Mouse (Mus musculus) common myeloid progenitor, adult 5-6 weeks (primary cell): ENCODE data around the gene Tmcc2. TPM values are rescaled to one million over a fixed set of nuclear protein-coding genes. Genes with fewer than 3 reads are reported as not detected.

Experiments
- ATAC-seq: replicated peaks from 2 replicates; pipeline ENCODE4 v1.8.0; 2016; ENCODE audit warnings: low read depth, mild to moderate bottlenecking, moderate TSS enrichment, inconsistent platforms; ENCODE audit not compliant: poor library complexity, severe bottlenecking
- total RNA-seq: library from RNA; stranded (forward); fragments of 200-1000, 187-1606 nt; gene quantifications from 2 replicates; pipeline ENCODE4 v1.2.3, GENCODE M21; 2017

The Tmcc2 gene
- total RNA-seq = 8.0 and 14.4 TPM in 2 replicates

- peak; percentile 13; the same call in 1 of the 2 replicates for ATAC-seq
These were observed at the start of gene Tmcc2 for GRCm38 (mm10) chr1:132390691-132391579. Tmcc2 (minus strand) TSS chr1:132391281.

GRCm38 (mm10) chr1:132437389-132437788 lies 46.3 kb upstream of the Tmcc2 start:
- ATAC-seq = peak; percentile 59

DNA sequence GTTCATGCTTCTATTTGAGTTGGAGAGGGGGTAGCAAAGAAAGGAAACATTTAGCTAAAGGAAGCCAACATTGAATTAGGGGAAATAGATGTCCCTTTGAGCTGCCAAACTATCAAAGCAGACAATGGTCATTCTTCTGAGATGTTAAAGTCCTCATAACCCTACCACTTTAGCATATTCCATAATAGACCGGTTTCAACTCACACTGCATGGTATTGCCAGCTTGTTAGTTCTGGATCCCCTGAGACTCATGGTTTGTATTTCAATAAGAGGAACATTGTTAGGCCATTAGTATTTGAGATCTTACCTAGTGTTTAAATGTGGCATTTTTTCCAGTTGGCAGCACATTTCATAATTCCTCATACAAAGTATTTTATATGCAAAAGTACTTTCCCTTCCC lies 45.9 kb upstream of the Tmcc2 start:
- ATAC-seq = no peak

DNA sequence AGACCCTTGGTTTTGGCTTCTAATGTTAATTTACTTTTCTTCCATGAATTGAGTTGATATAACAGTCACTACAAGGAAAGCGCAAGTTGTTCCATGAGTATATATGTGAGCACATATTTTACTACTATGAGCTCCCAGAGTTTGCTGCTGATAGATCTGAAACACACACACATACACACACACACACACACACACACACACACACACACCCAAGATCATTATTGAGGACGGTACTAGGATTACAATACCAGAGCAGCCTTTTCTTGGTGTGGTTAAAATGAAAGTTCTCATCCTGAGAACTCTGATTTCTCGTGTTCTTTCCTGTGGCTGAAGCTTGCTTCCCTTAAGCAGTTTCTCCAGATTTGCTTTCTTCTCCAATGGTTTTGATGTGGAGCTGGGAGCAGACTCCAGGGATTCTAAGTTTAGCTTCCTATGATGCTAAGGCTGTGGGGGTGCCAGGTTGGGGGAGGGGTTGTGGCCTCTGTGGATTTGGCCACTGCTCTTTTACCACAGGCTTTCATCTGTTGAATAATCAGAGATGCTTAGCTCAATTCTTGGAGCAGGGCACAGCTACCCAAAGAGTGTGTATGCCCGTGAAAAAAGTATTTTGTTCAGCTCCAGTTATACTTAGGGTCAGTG lies 45.4 kb upstream of the Tmcc2 start:
- ATAC-seq = no peak

- ATAC-seq = no peak
These were observed 43.0 kb upstream of the Tmcc2 start for GRCm38 (mm10) chr1:132434032-132434431.

- ATAC-seq = no peak
These were observed 42.3 kb upstream of the Tmcc2 start for GRCm38 (mm10) chr1:132433349-132433748.

- ATAC-seq = no peak
These were observed 40.6 kb upstream of the Tmcc2 start for GRCm38 (mm10) chr1:132431716-132432115.

- no peak for ATAC-seq
These were observed 39.7 kb upstream of the Tmcc2 start for GRCm38 (mm10) chr1:132430818-132431217.

DNA sequence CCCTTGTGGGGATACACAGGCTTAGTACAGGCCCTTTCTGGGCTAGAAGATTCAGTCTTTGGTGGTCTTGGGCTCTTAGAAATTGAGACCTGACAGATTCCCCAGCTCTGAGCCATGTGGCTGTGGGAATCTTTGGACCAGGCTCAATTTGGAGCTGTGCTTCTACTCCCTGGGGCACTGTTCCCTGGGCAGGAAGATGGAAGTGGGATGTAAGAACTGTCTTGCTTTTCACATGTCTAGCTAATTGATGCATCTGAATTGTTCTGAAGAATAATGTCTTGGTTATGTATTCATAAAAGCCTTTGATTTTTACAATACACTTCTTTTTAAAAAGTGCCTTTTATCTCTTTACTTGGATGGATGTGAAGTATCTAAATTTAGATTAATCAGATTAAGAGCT lies 34.5 kb upstream of the Tmcc2 start:
- ATAC-seq = no peak

- ATAC-seq = no peak
These were observed 32.0 kb upstream of the Tmcc2 start for GRCm38 (mm10) chr1:132422912-132423696.

- no peak for ATAC-seq
These were observed 29.6 kb upstream of the Tmcc2 start for GRCm38 (mm10) chr1:132420662-132421061.

DNA sequence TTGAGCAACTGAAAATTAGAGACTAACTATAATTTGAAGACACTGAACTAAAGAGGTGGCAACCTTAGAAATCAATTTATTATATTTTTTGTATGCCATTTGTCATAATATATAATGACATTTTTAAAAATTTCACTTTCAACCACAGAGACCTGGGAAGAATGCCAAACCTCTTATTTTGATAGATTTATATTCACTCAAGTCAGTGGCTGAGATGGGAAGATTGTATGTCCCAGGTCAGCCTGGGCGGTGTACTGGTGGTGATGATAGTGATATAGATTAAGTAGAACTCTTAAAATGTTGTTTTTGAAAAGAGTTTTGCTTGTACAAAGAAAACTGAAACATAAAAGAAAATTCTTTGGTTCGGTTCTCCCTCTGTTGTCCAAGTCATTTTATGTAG lies 29.1 kb upstream of the Tmcc2 start:
- ATAC-seq = no peak

DNA sequence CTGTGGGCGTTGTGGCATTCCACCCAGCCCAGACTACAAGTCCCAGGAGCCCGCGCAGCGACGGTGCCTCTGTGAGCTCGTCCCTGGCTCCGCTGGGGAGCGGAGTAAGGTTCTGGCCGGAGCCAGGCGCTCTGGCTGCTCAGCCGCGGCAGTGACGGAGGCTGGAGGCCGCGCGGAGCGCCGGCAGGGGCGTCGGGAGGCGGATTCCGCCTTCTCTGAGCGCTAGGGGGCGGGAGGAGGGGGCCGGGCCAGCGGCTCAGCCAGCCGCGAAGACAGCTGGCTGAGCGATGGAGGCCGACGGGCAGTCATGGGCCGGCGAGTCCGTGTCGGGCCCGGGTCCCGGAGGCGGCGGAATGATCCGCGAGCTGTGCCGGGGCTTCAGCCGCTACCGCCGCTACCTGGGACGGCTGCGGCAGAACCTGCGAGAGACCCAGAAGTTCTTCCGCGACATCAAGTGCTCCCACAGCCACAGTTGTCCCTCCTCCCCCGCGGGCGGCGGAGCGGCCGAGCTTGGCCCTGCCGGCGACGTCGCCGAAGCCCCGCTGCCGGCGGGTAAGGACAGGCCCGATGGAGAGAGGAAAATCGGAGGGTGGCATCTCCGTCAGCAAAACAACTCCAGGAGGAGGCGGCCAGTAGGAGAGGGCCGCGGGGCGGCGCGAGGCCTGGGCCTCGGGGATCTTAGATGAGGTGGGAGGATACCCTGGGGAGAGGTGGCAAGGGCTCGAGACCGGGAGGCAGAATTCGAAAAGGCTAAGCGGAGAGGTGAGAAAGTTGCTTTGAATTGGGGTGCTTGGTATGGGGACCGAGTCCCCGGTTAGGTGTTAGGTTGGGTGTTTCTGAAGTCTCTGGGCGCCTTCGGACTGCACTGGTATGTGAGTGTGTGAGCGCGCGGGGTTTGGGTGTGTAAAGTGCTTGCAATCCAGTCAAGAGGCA lies 26.5 kb upstream of the Tmcc2 start, which contains the start of gene Dstyk:
TSS of gene Dstyk (plus strand) at position 237 of the 933 bp plus-strand sequence.
- peak; percentile 87 for ATAC-seq

- ATAC-seq = no peak; the same call in 1 of the 2 replicates
These were observed 25.8 kb upstream of the Tmcc2 start for GRCm38 (mm10) chr1:132416943-132417290.

DNA sequence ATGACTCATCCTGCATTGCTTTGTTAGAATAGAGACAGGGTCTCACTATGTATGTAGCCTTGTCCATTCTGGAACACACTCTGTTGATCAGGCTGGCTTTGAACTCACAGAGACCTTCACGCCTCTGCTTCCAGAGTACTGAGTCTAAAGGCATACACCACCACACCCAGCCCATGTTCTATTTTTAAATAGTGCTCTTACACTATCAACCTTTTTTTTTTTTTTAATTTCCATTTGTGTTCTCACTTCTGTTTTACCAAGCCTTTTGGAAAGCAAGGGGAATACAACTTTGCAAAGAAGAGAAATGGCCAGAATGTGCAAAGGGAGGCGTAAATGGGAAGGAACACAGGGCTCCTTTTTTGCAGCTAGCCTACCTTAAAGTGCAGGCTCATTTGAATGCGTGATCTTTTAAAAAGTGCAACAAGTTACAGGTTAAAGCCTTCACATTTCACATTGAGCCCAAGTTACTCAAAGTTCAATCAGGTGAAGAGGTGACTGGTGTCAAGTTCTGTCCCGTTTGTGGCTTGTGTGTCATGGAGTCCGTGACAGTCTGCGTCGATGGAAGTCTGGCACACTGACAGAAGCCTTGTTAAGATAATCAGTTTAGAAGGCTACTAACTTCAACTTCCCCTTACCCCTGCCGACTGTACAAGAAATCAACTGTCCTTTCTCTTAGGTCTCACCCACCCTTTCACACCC lies 25.3 kb upstream of the Tmcc2 start:
- ATAC-seq = peak; percentile 42; the same call in 1 of the 2 replicates

DNA sequence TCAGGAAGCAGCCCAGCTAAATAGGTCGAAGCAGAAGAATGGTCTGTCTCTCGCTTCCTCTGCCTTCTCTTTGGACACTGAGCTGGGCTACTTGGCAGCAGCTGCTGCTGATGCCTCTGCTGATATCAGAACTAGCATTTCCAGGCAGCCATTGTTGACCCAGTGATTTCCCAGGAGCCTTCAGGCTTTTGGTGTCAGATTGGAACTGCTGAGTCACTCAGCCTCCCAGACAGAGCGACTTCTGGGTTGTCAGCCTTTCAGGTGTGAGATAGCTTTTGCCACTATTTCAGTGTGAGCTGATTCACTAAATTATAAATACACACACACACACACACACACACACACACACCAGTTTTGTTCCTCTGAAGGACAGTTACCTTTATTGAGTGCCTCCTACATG lies 19.6 kb upstream of the Tmcc2 start:
- ATAC-seq = peak; percentile 77

DNA sequence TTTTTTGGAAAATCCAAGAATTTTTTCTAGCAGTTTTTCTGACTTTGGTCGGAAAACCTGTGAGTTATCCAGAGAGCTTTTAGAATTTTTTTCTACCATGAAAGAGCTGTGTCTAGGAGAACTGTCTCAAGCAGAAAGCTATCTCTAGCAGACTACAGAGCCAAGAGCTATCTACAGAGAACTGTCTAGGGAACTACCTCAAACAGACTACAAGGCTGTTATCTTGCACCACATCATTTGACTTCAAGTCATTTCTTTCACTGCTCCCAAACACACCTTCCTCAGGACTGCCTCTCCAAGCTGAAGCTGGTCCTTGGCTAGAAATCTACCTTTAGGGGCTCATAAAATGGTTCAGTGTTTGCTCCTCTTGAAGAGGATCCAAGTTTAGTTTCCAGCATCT lies 10.8 kb upstream of the Tmcc2 start:
- no peak for ATAC-seq

- no peak for ATAC-seq
These were observed 9.5 kb upstream of the Tmcc2 start for GRCm38 (mm10) chr1:132400538-132400937.

DNA sequence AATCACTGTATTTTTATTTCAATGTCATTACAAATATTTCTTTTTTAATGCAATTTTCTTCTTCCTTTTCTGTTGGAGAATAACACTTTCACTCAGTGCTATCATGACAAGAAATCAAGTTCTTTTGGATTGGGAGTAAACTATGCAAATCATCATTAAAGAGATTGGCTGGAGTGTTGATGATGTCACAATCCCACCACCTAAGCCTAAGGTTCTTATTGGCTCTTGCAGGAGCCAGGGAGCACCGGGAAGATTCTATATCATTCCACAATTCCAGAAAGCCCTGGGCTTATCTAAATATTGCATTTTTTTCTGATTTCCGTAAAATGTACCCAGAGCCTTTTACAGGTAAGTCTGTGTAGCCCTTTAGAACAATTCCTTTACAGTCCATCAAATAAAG lies 5.6 kb upstream of the Tmcc2 start:
- ATAC-seq = no peak
